8 mouse cellular contexts compared by ENCODE assay signal in genomic region chr4:32889246-32889645, GRCm38 (mm10).
DNase-seq lines count a peak whose midpoint lies in the region; ATAC-seq lines count a peak whose summit lies in the region.

No protein-coding gene starts in this region.

- H3K27ac ChIP-seq in heart, embryonic 10.5 days = no peak overlapping the region
- H3K27ac ChIP-seq in hindbrain, embryonic 11.5 days (ENCODE audit: low read depth, low read length) = no peak overlapping the region
- peak overlapping the region; percentile 58 for H3K27ac ChIP-seq in midbrain, embryonic 12.5 days (replicated peaks)

- peaks cover 17% of the 10 kb centered on the region for H3K9me3 ChIP-seq in heart, embryonic 10.5 days
- no peaks in the 10 kb centered on the region for H3K9me3 ChIP-seq in hindbrain, embryonic 11.5 days (ENCODE audit: control insufficient read depth, low read length)
- H3K9me3 ChIP-seq in midbrain, embryonic 12.5 days = peaks cover 8% of the 10 kb centered on the region

- H3K36me3 ChIP-seq in heart, embryonic 10.5 days = peaks cover 13% of the 10 kb centered on the region; the same call in 1 of the 2 replicates
- H3K36me3 ChIP-seq in hindbrain, embryonic 11.5 days (ENCODE audit: control insufficient read depth, insufficient read depth, low read length) = no peaks in the 10 kb centered on the region
- H3K36me3 ChIP-seq in midbrain, embryonic 12.5 days = peaks cover 6% of the 10 kb centered on the region

- H3K4me1 ChIP-seq in heart, embryonic 10.5 days = peaks cover 24% of the 10 kb centered on the region
- H3K4me1 ChIP-seq in hindbrain, embryonic 11.5 days (replicated peaks; ENCODE audit: control insufficient read depth, insufficient read depth, low read length) = no peaks in the 10 kb centered on the region
- H3K4me1 ChIP-seq in midbrain, embryonic 12.5 days = peaks cover 20% of the 10 kb centered on the region

- peak; percentile 85 for ATAC-seq in cerebellum, adult (ENCODE audit: insufficient number of reproducible peaks, low FRiP score, low TSS enrichment)
- peak; percentile 57 for ATAC-seq in hindbrain, embryonic 11.5 days (ENCODE audit: low FRiP score)
- peak; percentile 71 for ATAC-seq in midbrain, embryonic 12.5 days (ENCODE audit: low FRiP score, low read depth)

- H3K4me3 ChIP-seq in heart, embryonic 10.5 days = no peak overlapping the region
- H3K4me3 ChIP-seq in hindbrain, embryonic 11.5 days (ENCODE audit: low read depth, low read length) = no peak overlapping the region
- H3K4me3 ChIP-seq in midbrain, embryonic 12.5 days = no peak overlapping the region

- H3K27me3 ChIP-seq in heart, embryonic 10.5 days (ENCODE audit: insufficient read depth, poor library complexity, severe bottlenecking) = no peaks in the 10 kb centered on the region
- H3K27me3 ChIP-seq in hindbrain, embryonic 11.5 days (ENCODE audit: control insufficient read depth, insufficient read depth, low read length) = no peaks in the 10 kb centered on the region
- H3K27me3 ChIP-seq in midbrain, embryonic 12.5 days = no peaks in the 10 kb centered on the region

- 62% methylated on average over 11 of the region's 11 CpGs for WGBS in heart, embryonic 10.5 days
- 64% methylated on average over 11 of the region's 11 CpGs for WGBS in hindbrain, embryonic 11.5 days
- 70% methylated on average over 11 of the region's 11 CpGs for WGBS in midbrain, embryonic 12.5 days

- peak; percentile 98 for DNase-seq in heart, adult 11 months
- DNase-seq in heart, embryonic 10.5 days (ENCODE audit: low spot score) = no peak
- DNase-seq in gastrocnemius, adult 18-20 months (ENCODE audit: low spot score) = peak; percentile 68
- DNase-seq in hindbrain, embryonic 11.5 days (ENCODE audit: low spot score) = peak; percentile 21
- peak; percentile 40 to 49 for DNase-seq in layer of hippocampus, adult 8-10 months (ENCODE audit: low spot score in 2 of 2)
- peak; percentile 10 for DNase-seq in testis, postnatal 14 days (ENCODE audit: low spot score)

- no peak overlapping the region for H3K9ac ChIP-seq in hindbrain, embryonic 11.5 days (ENCODE audit: low read depth, low read length)
- H3K9ac ChIP-seq in midbrain, embryonic 12.5 days (replicated peaks) = no peak overlapping the region

- no peak overlapping the region for H3K4me2 ChIP-seq in hindbrain, embryonic 11.5 days (replicated peaks; ENCODE audit: low read depth, low read length)
- no peak overlapping the region for H3K4me2 ChIP-seq in midbrain, embryonic 12.5 days (replicated peaks)
